Mouse (Mus musculus) liver, embryonic 11.5 days (tissue): ENCODE results near the gene Tas2r139. TPM values are rescaled to one million over a fixed set of nuclear protein-coding genes. Genes with fewer than 3 reads are reported as not detected.
"Not testable (repeated sequence)": the region's sequence is repeated elsewhere in the genome, so short reads cannot be mapped to it uniquely, and the experiment has no call there.

Source experiments
- ATAC-seq: fragments of 200-750 bp; cut with Nextera tagmentation; replicated peaks from 2 replicates; pipeline ENCODE4 v1.8.0; 2017; ENCODE audit warnings: moderate number of reproducible peaks, mild to moderate bottlenecking, moderate TSS enrichment, moderate library complexity; ENCODE audit not compliant: low FRiP score
- DNase-seq: peaks from one replicate; pipeline ENCODE4 v3.0.0-alpha.2; 2017; ENCODE audit warnings: low spot score
- H3K27ac ChIP-seq: fragments of 300-500 bp; sonication (generic); 2 replicates; pipeline ENCODE4 v1.5.1; 2014; ENCODE audit warnings: mild to moderate bottlenecking, low read depth, low read length, control low read depth
- H3K27me3 ChIP-seq: fragments of 300-500 bp; sonication (generic); replicated peaks from 2 replicates; pipeline ENCODE4 v1.6.1; 2014; ENCODE audit warnings: low read length, mixed read lengths; ENCODE audit not compliant: control insufficient read depth, insufficient read depth
- H3K36me3 ChIP-seq: fragments of 300-500 bp; sonication (generic); 2 replicates; pipeline ENCODE4 v1.6.1; 2014; ENCODE audit warnings: mild to moderate bottlenecking, low read length, moderate library complexity, mixed read lengths; ENCODE audit not compliant: control insufficient read depth, insufficient read depth
- H3K4me1 ChIP-seq: fragments of 300-500 bp; sonication (generic); replicated peaks from 2 replicates; pipeline ENCODE4 v1.6.1; 2014; ENCODE audit warnings: low read length, mixed read lengths; ENCODE audit not compliant: control insufficient read depth, insufficient read depth
- H3K4me2 ChIP-seq: fragments of 300-500 bp; sonication (generic); 2 replicates; pipeline ENCODE4 v1.6.1; 2014; ENCODE audit warnings: mild to moderate bottlenecking, control low read depth, moderate library complexity
- H3K4me3 ChIP-seq: fragments of 300-500 bp; sonication (generic); 2 replicates; pipeline ENCODE4 v1.5.1; 2014; ENCODE audit warnings: low read depth, low read length, control low read depth
- H3K9ac ChIP-seq: fragments of 300-500 bp; sonication (generic); 2 replicates; pipeline ENCODE4 v1.6.1; 2014; ENCODE audit warnings: low read depth, low read length, control low read depth
- H3K9me3 ChIP-seq: fragments of 300-500 bp; sonication (generic); 2 replicates; pipeline ENCODE4 v1.6.1; 2016; ENCODE audit warnings: low read length, inconsistent platforms, mixed read lengths; ENCODE audit not compliant: control insufficient read depth
- WGBS: fragments of 180-500 bp; shearing (Covaris S2); extraction: QIAGEN DNeasy Blood & Tissue Kit; methylation state at CpG from one replicate; pipeline ENCODE4 v1.1.7; 2014; 5-methylcytosine and 5-hydroxymethylcytosine counted together
- polyA plus RNA-seq: library from polyadenylated mRNA; unstranded; fragments of >200 nt; fragmentation: Nextera tagmentation; extraction: Ambion mirVana; gene quantifications from 2 replicates; pipeline ENCODE4 v1.2.1, GENCODE M21; 2014

Tas2r139 gene
- not detected in 2 replicates for polyA plus RNA-seq

DNA sequence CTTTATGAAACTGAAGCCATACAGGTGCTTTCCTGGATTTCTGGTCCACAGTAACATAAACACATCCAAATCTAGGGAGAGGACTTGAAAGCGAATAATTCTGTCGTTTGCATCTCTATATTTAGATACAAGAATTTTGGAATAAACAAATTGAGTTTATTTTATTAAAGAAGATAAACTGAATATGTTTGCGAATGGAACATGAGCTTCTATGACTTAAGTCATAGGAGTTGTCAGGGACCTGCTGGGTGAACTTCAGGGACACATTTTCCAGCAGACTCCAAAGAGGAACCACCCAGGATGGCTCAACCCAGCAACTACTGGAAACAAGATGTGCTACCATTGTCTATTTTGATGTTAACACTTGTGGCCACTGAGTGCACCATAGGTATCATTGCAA is at the start of gene Tas2r139:
Gene Tas2r139, plus strand, starts transcription at position 301 of the 400 bp plus-strand sequence.
- Histone ChIP-seq H3K4me2 (no peak within 1 kb of the TSS), H3K9me3 (no peaks in the 10 kb centered on the region), H3K9ac (no peak within 1 kb of the TSS), H3K27me3 (no peaks in the 10 kb centered on the region), H3K36me3 (no peaks in the 10 kb centered on the region), H3K4me1 (no peaks in the 10 kb centered on the region), H3K27ac (no peak within 1 kb of the TSS), H3K4me3 (no peak within 1 kb of the TSS)
- DNase-seq (no peak), ATAC-seq (no peak)
- 62% methylated on average over 3 of the region's 3 CpGs for WGBS

DNA sequence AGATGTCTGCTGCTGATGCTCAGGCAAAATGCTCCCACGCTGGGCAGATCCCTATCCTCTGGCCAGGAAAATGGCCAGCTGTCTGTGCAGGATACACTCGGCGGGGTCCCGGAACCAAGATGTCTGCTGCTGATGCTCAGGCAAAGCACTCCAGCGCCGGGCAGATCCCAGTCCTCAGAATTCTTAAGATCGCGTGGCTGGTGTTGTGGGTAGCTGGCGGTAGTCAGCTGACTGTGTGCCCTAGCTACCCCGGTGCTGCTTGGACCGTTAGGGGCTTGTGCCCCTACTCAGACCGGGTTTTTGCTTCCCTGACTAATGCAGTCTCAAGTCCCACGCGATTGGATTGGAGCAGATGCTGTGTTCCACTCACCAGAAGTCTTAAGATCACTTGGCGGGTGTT is 10.4 kb downstream of the Tas2r139 start:
- not testable (repeated sequence) for H3K4me3 ChIP-seq, H3K4me2 ChIP-seq, H3K27ac ChIP-seq, H3K9ac ChIP-seq, H3K27me3 ChIP-seq, DNase-seq, ATAC-seq, H3K36me3 ChIP-seq, H3K9me3 ChIP-seq, H3K4me1 ChIP-seq
- WGBS: 66% methylated on average over 15 of the region's 15 CpGs

DNA sequence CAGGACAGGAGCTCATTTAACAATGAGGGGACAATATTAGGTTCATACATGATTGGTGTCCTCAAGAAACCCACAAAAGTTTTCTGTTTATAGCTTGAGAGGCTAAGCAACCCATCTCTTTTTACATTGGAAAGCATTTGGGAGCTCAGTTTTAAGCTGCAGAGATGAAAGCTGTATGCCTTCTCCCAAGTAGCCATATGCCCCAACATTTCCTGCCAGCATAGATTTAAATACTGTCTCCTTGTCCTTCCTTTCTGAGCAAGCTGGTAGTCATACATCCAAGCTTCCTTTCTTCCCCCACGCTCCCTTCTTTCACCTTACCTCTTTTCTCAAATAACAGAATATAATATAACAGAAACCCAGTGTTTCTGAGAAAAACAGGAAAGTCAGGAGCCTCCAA is 41.7 kb downstream of the Tas2r139 start:
- WGBS: 54% methylated on average over 1 of the region's 1 CpGs
- Histone ChIP-seq H3K4me3 (no peak overlapping the region), H3K4me2 (no peak overlapping the region), H3K9ac (no peak overlapping the region), H3K27ac (no peak overlapping the region), H3K36me3 (no peaks in the 10 kb centered on the region), H3K27me3 (no peaks in the 10 kb centered on the region), H3K4me1 (no peaks in the 10 kb centered on the region), H3K9me3 (no peaks in the 10 kb centered on the region)
- DNase-seq (no peak), ATAC-seq (no peak)

DNA sequence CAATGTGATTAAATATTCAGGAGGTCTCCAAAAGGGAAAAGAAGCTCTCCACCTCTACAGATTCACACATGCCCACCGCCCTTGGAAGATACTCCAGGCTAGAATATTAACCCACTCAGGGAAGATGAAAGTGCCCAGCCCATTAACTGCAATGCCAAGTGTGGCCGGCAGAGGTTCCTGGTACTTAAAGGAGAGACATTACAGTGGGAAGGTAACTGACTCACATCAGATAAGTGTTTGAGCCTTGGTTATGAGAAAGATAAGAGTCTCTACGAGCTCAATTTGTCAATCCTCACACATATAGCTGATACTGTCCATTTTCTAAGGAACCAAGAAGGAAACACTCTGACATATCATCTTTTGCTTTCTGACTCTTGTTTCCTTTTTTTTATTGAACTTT is 45.5 kb downstream of the Tas2r139 start:
- no peak for DNase-seq

More for the DNA sequence above, 45.5 kb downstream of the Tas2r139 start:
- no peak overlapping the region for H3K4me2 ChIP-seq
- ATAC-seq: no peak
- H3K27me3 ChIP-seq: no peaks in the 10 kb centered on the region
- WGBS: 34% methylated on average over 3 of the region's 3 CpGs
- no peaks in the 10 kb centered on the region for H3K36me3 ChIP-seq
- no peak overlapping the region for H3K4me3 ChIP-seq
- H3K9me3 ChIP-seq: no peaks in the 10 kb centered on the region
- H3K27ac ChIP-seq: no peak overlapping the region
- no peak overlapping the region for H3K9ac ChIP-seq
- no peaks in the 10 kb centered on the region for H3K4me1 ChIP-seq

Other genes starting within 250 kb of the Tas2r139 start
- gene Sval1, start 189.3 kb upstream of the Tas2r139 start, polyA plus RNA-seq: not detected in 2 replicates
- not detected in 2 replicates for gene Sval3, start 172.8 kb upstream of the Tas2r139 start, polyA plus RNA-seq
- gene Sva, start 102.5 kb upstream of the Tas2r139 start, polyA plus RNA-seq: not detected in 2 replicates
- gene Tas2r144, start 74.4 kb downstream of the Tas2r139 start, polyA plus RNA-seq: not detected in 2 replicates
- 10.4 and 13.0 TPM in 2 replicates for gene Gstk1, start 105.0 kb downstream of the Tas2r139 start, polyA plus RNA-seq
- gene Tmem139, start 121.0 kb downstream of the Tas2r139 start, polyA plus RNA-seq: 0.38 TPM in 1 of 2 replicates, not detected in the other
- gene Casp2, start 124.0 kb downstream of the Tas2r139 start, polyA plus RNA-seq: 44.5 and 46.1 TPM in 2 replicates
- gene Clcn1, start 145.7 kb downstream of the Tas2r139 start, polyA plus RNA-seq: 0.23 and 0.29 TPM in 2 replicates
- 0.04 and 0.08 TPM in 2 replicates for gene Fam131b, start 183.7 kb downstream of the Tas2r139 start, polyA plus RNA-seq
- gene Zyx, start 208.7 kb downstream of the Tas2r139 start, polyA plus RNA-seq: 113 TPM in 2 replicates
- 1.1 and 1.4 TPM in 2 replicates for gene Epha1, start 232.3 kb downstream of the Tas2r139 start, polyA plus RNA-seq